Mouse (Mus musculus) kidney, adult 2 months (tissue): ENCODE measurements around the gene Nlgn2. TPM values are rescaled to one million over a fixed set of nuclear protein-coding genes. Genes with fewer than 3 reads are reported as not detected.

Experiments used
- DNase-seq: peaks from one replicate; pipeline ENCODE4 v3.0.0; 2021
- H3K27ac ChIP-seq: fragments of 200-500 bp; 2 replicates; pipeline ENCODE4 v1.5.1; 2012; ENCODE audit warnings: low read depth, low read length, control low read depth, inconsistent platforms; ENCODE audit not compliant: insufficient read depth
- H3K27me3 ChIP-seq: fragments of 200-500 bp; replicated peaks from 2 replicates; pipeline ENCODE4 v1.6.1; 2012; ENCODE audit warnings: mild to moderate bottlenecking, moderate library complexity, low read length, inconsistent platforms; ENCODE audit not compliant: control insufficient read depth, insufficient read depth
- H3K36me3 ChIP-seq: fragments of 200-500 bp; 2 replicates; pipeline ENCODE4 v1.6.1; 2012; ENCODE audit warnings: mild to moderate bottlenecking, moderate library complexity, low read length, inconsistent platforms; ENCODE audit not compliant: control insufficient read depth, insufficient read depth
- H3K4me1 ChIP-seq: fragments of 200-500 bp; 2 replicates; pipeline ENCODE4 v1.6.1; 2011; ENCODE audit warnings: low read length; ENCODE audit not compliant: control insufficient read depth, insufficient read depth
- H3K4me3 ChIP-seq: fragments of 200-500 bp; 2 replicates; pipeline ENCODE4 v1.5.1; 2011; ENCODE audit warnings: mild to moderate bottlenecking, low read depth, low read length, control low read depth; ENCODE audit not compliant: insufficient read depth
- CTCF ChIP-seq: fragments of 200-500 bp; conservative IDR thresholded peaks from 2 replicates; pipeline ENCODE4 v1.5.1; 2011; ENCODE audit warnings: low read depth, mild to moderate bottlenecking, control low read depth, low read length, moderate library complexity, mixed read lengths; ENCODE audit not compliant: insufficient read depth, insufficient read length
- POLR2A ChIP-seq: fragments of 200-500 bp; IDR thresholded peaks from one replicate; pipeline ENCODE4 v1.6.1; 2011; ENCODE audit warnings: low read depth, low read length, control low read depth
- WGBS: fragments of 180-500 bp; shearing (Covaris S2); methylation state at CpG from one replicate; pipeline ENCODE4 v1.1.7; 2018; 5-methylcytosine and 5-hydroxymethylcytosine counted together
- polyA plus RNA-seq: library from polyadenylated mRNA; depleted of rRNA; stranded (reverse); fragments of >200 nt; gene quantifications from 2 replicates; pipeline ENCODE4 v1.2.3, GENCODE M21; 2012

Nlgn2 gene
- polyA plus RNA-seq, 1 experiment = 6.4 TPM

DNA sequence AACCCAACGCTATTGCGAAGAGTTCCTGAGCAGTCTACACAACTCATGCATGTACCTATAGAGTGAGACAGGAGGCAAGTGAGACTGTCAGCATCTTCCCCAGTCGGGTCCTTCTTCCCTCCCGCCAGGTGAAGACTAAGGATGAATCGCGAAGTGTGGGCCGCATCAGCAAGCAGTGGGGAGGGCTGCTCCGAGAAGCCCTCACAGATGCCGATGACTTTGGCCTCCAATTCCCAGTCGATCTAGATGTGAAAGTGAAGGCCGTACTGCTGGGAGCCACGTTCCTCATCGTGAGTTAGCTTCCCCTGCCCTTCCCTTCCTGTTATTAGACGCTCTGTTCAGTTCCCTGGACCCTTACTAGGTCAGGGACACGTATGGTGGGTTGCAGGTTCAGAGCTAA is 12.3 kb upstream of the Nlgn2 start:
- no peak for DNase-seq
- peaks cover 8% of the 10 kb centered on the region; the same call in 1 of the 2 replicates for H3K4me1 ChIP-seq
- WGBS = 90% methylated on average over 15 of the region's 15 CpGs
- no peak for TF ChIP-seq CTCF
- TF ChIP-seq POLR2A = no peak
- H3K27me3 ChIP-seq = no peaks in the 10 kb centered on the region
- no peaks in the 10 kb centered on the region for H3K36me3 ChIP-seq
- H3K27ac ChIP-seq = no peak overlapping the region
- no peak overlapping the region for H3K4me3 ChIP-seq

DNA sequence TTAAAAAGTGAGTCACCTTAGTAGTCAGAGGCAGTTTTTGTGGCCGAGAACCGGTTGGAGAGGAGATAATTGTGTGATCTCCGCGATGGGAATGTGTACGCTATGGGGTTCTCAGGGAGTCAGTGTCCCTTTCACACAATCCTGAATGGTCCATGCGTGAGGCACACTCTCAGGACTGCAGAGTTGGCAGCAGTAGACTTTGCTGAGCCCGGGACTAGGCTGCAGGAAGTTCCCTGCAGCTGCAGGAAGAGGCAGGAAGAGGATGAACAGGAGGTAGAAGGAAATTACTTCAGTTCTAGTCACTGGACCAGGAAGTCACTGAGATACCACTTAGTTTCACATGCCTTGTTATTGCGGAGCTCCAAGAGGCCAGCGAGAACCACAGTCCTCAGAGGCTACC is 11.5 kb upstream of the Nlgn2 start:
- Histone ChIP-seq H3K36me3 (no peaks in the 10 kb centered on the region), H3K4me1 (peaks cover 8% of the 10 kb centered on the region; the same call in 1 of the 2 replicates), H3K27me3 (no peaks in the 10 kb centered on the region), H3K27ac (no peak overlapping the region), H3K4me3 (no peak overlapping the region)
- TF ChIP-seq CTCF = no peak
- TF ChIP-seq POLR2A = no peak
- peak; percentile 23 for DNase-seq
- 78% methylated on average over 9 of the region's 9 CpGs for WGBS

DNA sequence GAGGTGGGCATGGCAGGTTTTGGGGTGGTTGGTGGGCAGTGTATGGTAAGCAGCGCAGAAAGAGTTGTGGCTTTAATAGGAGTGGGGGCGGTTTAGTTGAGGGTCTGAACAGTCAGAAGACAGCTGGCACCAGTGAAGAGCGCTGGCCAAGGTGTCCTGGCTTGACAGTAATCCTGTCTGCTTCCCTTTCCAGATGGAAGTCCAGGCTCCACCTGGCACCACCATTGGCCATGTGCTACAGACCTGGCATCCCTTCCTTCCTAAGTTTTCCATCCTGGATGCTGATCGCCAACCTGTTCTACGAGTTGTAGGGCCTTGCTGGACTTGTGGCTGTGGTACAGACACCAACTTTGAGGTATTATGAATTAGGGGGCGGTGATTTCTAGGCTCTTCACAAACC is 10.4 kb upstream of the Nlgn2 start:
- whole genome bisulfite sequencing = 98% methylated on average over 6 of the region's 6 CpGs

DNA sequence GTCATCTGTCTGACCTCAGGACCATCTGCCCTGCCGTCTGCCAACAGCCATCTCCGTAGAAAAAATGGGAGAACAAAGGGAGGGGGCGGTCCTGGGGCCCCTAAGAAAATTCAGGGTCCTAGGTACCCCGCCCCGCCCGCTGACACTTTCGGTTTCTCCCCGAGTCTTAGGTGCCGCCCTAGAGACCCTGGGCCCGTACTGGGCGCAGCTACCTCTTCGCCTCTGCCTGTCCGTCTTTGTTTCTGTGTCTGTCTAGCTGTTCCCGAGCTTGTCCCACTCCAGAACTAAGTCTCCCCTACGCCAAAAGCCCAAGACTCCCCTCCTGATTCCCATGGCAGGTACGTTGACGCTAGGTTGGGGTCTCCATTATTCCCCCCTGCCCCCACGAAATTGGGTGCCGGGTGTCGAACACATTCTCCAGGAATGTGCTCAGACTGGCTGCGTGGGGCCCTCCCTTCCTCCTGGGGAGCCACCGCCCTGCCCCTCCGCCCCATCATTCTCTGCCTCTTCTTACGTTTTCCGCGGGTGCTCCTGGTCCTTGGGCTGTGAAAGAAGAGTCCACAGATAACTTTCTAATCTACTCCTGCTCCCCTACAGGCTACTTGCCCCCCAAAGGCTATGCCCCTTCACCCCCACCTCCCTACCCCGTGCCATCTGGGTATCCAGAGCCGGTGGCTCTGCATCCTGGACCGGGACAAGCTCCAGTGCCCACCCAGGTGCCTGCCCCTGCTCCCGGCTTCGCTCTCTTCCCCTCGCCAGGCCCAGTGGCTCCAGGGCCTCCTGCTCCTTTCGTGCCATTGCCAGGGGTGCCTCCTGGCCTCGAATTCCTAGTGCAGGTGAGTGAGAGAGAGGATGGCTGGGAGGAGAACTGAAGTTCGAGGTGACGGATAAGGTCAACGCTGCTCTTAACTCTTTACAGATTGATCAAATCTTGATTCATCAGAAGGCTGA is 9.4 kb upstream of the Nlgn2 start:
- H3K27me3 ChIP-seq = no peaks in the 10 kb centered on the region
- WGBS = 12% methylated on average over 37 of the region's 37 CpGs
- H3K27ac ChIP-seq = peak overlapping the region; percentile 37
- no peak for TF ChIP-seq POLR2A
- H3K4me1 ChIP-seq = peaks cover 8% of the 10 kb centered on the region; the same call in 1 of the 2 replicates
- H3K36me3 ChIP-seq = no peaks in the 10 kb centered on the region
- peak; percentile 32 for DNase-seq
- peak overlapping the region; percentile 65 for H3K4me3 ChIP-seq

More for the DNA sequence above, 10.4 kb upstream of the Nlgn2 start:
- Histone ChIP-seq H3K27ac (no peak overlapping the region), H3K4me3 (no peak overlapping the region), H3K4me1 (peaks cover 8% of the 10 kb centered on the region; the same call in 1 of the 2 replicates), H3K36me3 (no peaks in the 10 kb centered on the region), H3K27me3 (no peaks in the 10 kb centered on the region)
- TF ChIP-seq CTCF = no peak
- no peak for TF ChIP-seq POLR2A
- no peak for DNase-seq

DNA sequence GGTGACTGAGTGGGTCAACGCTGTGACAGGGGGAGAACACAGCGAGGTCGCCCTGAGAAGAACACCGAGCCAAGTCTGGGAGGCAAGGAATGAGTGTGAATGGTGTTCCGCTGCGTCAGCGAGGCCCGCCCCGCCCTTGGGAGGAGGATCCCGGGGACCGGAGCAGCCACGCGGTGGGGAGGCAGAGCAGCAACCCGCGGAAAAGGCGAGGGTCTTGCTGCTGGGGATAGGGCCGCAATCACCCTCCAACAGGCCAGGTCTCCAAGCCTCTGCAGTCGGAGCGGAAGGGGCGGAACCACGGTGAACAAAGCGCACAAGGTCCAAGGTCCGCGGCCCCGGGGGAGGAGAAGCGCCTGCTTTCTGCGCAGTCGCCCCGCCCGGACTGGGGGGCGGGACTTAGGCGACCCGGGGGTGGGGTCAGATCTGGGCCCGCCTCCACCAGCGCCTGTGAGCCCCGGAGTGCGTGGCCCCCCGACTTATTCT is 8.7 kb upstream of the Nlgn2 start, which contains the start of gene Plscr3:
Gene Plscr3, plus strand, starts transcription at position 179 of the 483 bp plus-strand sequence.
- H3K4me1 ChIP-seq = peaks cover 8% of the 10 kb centered on the region; the same call in 1 of the 2 replicates
- under 1% methylated on average over 37 of the region's 38 CpGs for WGBS
- no peaks in the 10 kb centered on the region for H3K36me3 ChIP-seq
- TF ChIP-seq POLR2A = peak; percentile 67
- TF ChIP-seq CTCF = no peak
- H3K4me3 ChIP-seq = peak within 1 kb of the TSS; percentile 65
- DNase-seq = peak; percentile 97
- no peaks in the 10 kb centered on the region for H3K27me3 ChIP-seq
- H3K27ac ChIP-seq = peak within 1 kb of the TSS; percentile 92

DNA sequence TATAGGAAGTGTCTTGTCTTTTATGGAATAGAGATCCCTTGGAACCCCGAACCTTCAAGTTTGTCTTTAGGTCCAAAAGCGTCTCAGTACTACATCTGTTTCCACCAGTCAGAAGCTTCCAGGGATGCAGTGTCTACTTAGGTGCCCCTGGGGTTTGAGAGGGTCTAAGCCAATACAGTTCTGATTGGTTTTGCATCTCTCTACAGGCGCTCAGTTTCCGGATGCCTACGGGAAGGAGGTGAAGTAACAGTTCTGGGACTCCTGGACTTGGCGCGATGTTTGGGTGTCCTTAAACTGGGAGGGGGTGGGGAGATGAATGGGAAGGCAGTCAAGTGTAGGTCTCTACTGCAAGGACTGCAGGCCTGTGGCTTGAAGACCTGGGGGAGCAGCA is 1.1 kb upstream of the Nlgn2 start:
- WGBS = under 1% methylated on average over 7 of the region's 7 CpGs
- H3K27ac ChIP-seq = peak overlapping the region; percentile 90
- no peak for TF ChIP-seq CTCF
- no peak for TF ChIP-seq POLR2A

DNA sequence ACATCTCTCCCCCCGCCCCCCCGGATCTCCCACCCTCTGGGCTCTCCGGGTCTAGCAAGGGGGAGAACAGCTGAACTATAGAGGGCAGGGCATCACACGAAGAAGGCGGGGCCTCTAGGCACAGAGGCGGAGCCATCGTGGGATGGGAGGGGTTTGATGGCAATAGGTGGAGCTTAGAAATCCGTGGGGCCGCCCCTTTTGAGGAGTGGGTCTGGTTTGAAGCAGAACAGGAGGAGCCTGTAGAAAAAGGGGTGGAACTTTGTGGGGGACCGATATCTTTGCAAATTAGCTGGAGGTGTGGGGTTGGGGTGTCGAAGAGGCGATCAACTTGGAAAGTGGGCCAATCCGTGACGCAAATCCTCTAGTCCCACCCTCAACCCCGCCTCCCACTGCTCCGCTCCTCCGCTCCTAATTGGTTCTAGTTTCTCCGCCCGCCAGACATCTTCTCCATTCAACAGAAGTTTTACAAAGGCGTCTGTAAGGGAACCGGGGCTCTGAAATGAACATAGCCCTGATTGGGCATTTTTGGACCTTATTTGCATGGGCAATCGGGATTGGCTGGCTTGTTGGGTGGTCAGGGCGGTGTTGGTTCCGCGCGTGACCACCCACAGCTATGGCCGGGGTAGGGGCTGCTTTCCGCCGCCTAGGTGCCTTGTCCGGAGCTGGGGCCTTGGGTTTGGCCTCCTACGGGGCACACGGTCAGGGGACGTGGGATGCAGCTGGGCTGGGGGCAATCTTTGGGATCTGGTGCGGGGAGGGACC is 549 bp upstream of the Nlgn2 start, which contains the start of gene Tmem256:
Gene Tmem256, plus strand, starts transcription at position 563 of the 762 bp plus-strand sequence.
- Histone ChIP-seq H3K36me3 (no peaks in the 10 kb centered on the region), H3K4me3 (peak within 1 kb of the TSS; percentile 91), H3K27ac (peak within 1 kb of the TSS; percentile 90), H3K27me3 (no peaks in the 10 kb centered on the region), H3K4me1 (peaks cover 6% of the 10 kb centered on the region)
- peak; percentile 99 for DNase-seq
- WGBS = under 1% methylated on average over 34 of the region's 34 CpGs
- TF ChIP-seq CTCF (no peak), POLR2A (peak; percentile 66)

More for the DNA sequence above, 1.1 kb upstream of the Nlgn2 start:
- DNase-seq = no peak
- H3K36me3 ChIP-seq = no peaks in the 10 kb centered on the region
- peaks cover 6% of the 10 kb centered on the region for H3K4me1 ChIP-seq
- H3K4me3 ChIP-seq = peak overlapping the region; percentile 91
- no peaks in the 10 kb centered on the region for H3K27me3 ChIP-seq
